Mouse (Mus musculus): ENCODE results near the gene Pdzd8.

Pdzd8 gene

GRCm38 (mm10) chr19:59345658-59346283, at the start of gene Pdzd8:
Gene Pdzd8 (minus strand): TSS chr19:59345780.
- CTCF ChIA-PET = interaction anchor here in 1 of 4 experiments (1.8 kb wide), 1 partner anchor 106 kb away, joined by 6 read pairs; no protein-coding TSS in a partner anchor

GRCm38 (mm10) chr19:59393777-59394441, 48.3 kb upstream of the Pdzd8 start:
- ChIA-PET CTCF (interaction anchor here in 1 of 4 experiments (1.0 kb wide), 1 partner anchor 154 kb away, joined by 3 read pairs; no protein-coding TSS in a partner anchor), POLR2A (no interaction called here)

More at GRCm38 (mm10) chr19:59345658-59346283, at the start of gene Pdzd8:
- POLR2A ChIA-PET = interaction anchor here in 2 of 4 experiments (1.6 to 1.8 kb wide), 2 partner anchors 10 to 82 kb away, joined by 4 to 7 read pairs; no protein-coding TSS in a partner anchor

DNA sequence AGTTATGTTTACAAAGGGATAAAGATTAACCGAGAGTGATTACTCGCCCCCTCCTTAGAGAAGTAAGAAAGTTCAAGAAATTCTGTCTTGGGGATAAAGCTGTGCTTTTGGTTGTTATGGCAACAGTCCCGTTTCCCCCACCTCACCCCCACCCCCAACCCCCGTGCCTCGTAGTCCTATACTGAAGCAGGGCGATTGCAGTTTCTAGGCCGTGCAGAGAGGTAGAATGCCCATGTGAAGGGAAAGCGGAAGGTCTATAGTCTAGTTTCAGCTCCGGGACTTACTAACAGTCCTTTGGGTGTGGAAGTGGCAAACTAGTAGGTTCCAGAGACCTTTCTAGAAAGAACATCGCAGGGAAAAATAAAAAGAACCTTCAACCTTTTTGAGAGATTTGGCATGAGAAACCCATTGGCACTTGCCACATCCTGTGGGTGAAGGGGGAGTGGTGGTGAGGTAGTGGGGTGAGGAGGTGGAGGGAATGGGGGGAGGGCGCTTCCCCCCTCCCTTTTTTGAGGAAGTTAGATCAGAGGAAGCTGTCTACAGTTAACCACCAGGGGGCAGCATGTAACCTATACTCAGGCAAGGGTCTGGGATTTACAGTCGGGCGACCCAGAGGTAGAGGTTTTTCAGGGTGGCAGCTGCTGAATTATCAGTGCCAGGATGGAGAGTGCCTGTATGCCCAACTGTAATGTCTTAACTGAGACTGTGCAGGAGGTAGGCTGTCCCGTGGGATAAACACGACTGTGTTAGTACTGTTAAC, 43.4 kb upstream of the Pdzd8 start:
- ChIA-PET CTCF (interaction anchor here in 3 of 4 experiments (0.6 to 3.3 kb wide), 25 partner anchors 8 to 952 kb away, joined by 3 to 17 read pairs (median 4); no protein-coding TSS in a partner anchor), POLR2A (interaction anchor here in 1 of 4 experiments (0.6 kb wide), 1 partner anchor 776 kb away, joined by 5 read pairs; no protein-coding TSS in a partner anchor)

- CTCF ChIA-PET = interaction anchor here (0.6 to 3.3 kb wide), 14 partner anchors 8 to 952 kb away, joined by 3 to 17 read pairs (median 4); no protein-coding TSS in a partner anchor
- POLR2A ChIA-PET = interaction anchor here in 1 of 4 experiments (1.3 kb wide), 1 partner anchor 22 kb away, joined by 5 read pairs; no protein-coding TSS in a partner anchor
Observed at GRCm38 (mm10) chr19:59388399-59388798, 42.8 kb upstream of the Pdzd8 start.

GRCm38 (mm10) chr19:59387178-59387577, 41.6 kb upstream of the Pdzd8 start:
- POLR2A ChIA-PET = interaction anchor here in 1 of 4 experiments (0.5 to 1.3 kb wide), 2 partner anchors 14 to 23 kb away, joined by 3 to 5 read pairs; no protein-coding TSS in a partner anchor
- CTCF ChIA-PET = interaction anchor here (1.0 to 3.3 kb wide), 7 partner anchors 13 to 954 kb away, joined by 3 to 17 read pairs (median 4); no protein-coding TSS in a partner anchor

GRCm38 (mm10) chr19:59384582-59385495, 39.3 kb upstream of the Pdzd8 start:
- ChIA-PET POLR2A (interaction anchor here in 1 of 4 experiments (0.6 kb wide), 1 partner anchor 82 kb away, joined by 4 read pairs; no protein-coding TSS in a partner anchor), CTCF (interaction anchor here in 1 of 4 experiments (1.8 kb wide), 1 partner anchor 9 kb away, joined by 4 read pairs; no protein-coding TSS in a partner anchor)

GRCm38 (mm10) chr19:59382416-59382917, 36.9 kb upstream of the Pdzd8 start:
- ChIA-PET CTCF (interaction anchor here in 1 of 4 experiments (1.2 kb wide), 1 partner anchor 143 kb away, joined by 7 read pairs; no protein-coding TSS in a partner anchor), POLR2A (no interaction called here)

DNA sequence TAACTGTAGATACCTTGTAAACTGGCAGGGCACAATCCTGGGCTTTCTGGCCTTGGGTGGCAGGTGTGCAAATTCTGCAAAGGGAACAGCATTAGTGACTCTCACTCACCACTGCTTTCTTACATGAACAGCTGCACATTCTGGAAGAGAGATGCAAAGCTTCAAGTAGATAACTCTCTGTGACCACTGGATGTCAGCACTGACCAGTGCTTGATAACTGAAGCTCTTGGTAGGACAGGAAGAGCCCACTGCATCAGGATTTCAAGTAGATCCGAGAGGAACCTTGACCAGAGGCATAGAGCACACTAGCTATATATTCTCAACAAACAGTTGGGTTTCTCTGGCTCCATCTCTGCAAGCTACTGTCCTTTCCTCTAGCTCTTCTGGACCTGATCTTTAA, 34.4 kb upstream of the Pdzd8 start:
- ChIA-PET POLR2A (interaction anchor here in 1 of 4 experiments (0.7 kb wide), 1 partner anchor 1989 kb away, joined by 8 read pairs; no protein-coding TSS in a partner anchor), CTCF (interaction anchor here (0.5 to 1.7 kb wide), 7 partner anchors 8 to 960 kb away, joined by 3 to 11 read pairs (median 3); no protein-coding TSS in a partner anchor)

DNA sequence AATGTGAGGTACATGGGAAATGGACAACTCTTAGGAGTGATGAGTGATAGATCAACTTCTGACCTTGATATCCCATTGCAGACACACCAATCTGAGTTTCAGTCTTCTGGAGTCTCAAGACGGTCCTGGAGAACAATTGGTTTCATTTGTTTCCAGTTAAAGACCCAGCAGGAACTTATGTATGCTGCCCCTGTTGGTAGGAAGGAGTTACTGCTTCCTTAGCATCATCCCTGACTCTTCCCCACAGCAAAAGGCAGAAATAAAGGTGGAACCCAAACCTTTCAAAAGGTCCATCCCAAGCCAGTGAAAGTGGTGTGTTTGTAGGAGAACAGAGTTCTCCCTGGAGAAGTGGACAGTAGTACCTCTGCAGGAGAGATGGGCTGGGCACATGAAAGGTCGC, 30.9 kb upstream of the Pdzd8 start:
- ChIA-PET CTCF (interaction anchor here in 1 of 4 experiments (1.9 kb wide), 1 partner anchor 9 kb away, joined by 4 read pairs; no protein-coding TSS in a partner anchor), POLR2A (no interaction called here)

DNA sequence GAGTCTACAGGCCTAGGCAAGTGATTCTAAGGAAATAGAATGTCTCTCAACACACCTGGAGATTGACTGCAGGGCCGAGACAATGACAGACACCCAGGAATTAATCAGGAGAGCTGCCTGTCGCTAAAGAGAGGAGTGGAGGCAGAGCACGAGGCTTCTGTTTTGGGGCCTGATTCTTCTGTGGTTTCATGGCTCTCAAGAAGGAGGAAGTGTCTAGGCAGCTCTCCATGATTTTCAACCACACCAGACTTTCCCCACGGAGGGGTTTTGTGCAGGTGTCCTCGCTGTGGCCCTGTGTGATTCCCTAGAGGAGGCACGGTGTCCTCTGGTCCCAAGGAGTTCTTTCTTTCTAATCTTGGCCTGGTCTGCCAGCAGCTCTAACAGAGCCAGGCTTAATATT, 29.4 kb upstream of the Pdzd8 start:
- ChIA-PET POLR2A (no interaction called here), CTCF (interaction anchor here in 1 of 4 experiments (1.9 kb wide), 1 partner anchor 11 kb away, joined by 4 read pairs; no protein-coding TSS in a partner anchor)

DNA sequence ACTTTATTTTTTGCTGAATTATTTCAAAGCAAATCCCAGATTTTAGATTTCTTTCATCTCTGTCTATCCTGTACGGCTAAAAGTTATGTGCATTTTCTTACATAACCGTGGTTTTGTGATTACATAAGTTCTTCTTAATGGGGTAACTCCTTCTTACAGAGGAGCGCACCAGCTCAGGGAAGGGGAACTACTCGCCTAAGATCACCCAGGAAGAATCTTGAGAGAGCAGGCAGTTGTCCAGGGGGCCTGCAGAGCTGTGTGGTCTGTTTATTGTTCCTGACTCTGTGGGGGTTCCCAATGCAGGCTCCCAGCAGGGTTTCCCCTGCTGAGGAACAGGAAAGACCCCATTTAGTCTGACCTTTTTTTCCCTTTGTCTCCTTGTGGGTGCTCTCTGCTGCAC, 27.3 kb upstream of the Pdzd8 start:
- ChIA-PET CTCF (no interaction called here), POLR2A (interaction anchor here in 1 of 4 experiments (0.7 kb wide), 1 partner anchor 15 kb away, joined by 3 read pairs; no protein-coding TSS in a partner anchor)

GRCm38 (mm10) chr19:59371016-59371415, 25.4 kb upstream of the Pdzd8 start:
- ChIA-PET CTCF (no interaction called here), POLR2A (no interaction called here)

- POLR2A ChIA-PET = no interaction called here
- CTCF ChIA-PET = interaction anchor here in 3 of 4 experiments (0.5 to 0.9 kb wide), 3 partner anchors 9 to 130 kb away, joined by 3 to 4 read pairs (median 3); no protein-coding TSS in a partner anchor
Observed at GRCm38 (mm10) chr19:59367892-59368291, 22.3 kb upstream of the Pdzd8 start.

DNA sequence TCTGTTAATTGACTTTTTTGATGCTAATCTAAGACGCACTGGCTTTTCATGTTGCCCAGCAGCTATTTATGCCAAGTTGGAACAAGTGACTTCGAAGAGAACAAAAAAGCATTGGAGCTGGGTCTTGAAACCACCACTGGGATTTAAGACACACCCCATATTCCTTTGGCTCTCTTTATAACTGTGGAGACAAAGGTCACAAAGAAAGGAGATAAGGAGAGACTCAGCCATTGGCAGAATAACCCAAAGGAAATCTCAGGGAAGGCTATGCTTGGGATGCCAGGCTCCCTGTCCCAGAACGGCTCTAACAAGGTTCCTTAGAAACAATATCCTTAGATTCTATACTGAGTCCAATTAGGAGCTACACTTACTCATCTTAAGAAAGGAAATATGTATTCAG, 21.1 kb upstream of the Pdzd8 start:
- CTCF ChIA-PET = interaction anchor here in 1 of 4 experiments (0.6 kb wide), 1 partner anchor 1398 kb away, joined by 3 read pairs; no protein-coding TSS in a partner anchor

DNA sequence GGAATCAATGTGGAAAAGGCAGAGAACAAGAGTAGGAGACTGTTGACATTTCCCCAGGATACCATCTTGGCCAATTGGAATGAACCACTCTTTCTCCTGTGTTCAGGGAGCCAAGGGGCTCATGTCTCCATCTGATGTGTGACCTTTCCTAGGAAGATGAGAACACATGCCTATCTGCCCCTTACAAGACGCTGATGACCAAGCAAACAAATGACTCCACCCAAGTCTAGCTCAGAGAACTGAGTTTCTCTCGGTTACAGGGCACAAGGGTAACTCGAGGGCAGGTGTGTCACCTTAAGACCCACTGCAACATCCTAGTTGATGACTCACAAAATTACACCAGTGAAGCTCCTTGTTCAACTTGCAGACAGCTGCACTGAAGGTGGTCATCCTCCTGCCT, 18.1 kb upstream of the Pdzd8 start:
- ChIA-PET POLR2A (interaction anchor here in 1 of 4 experiments (0.6 kb wide), 1 partner anchor 14 kb away, joined by 4 read pairs; no protein-coding TSS in a partner anchor), CTCF (no interaction called here)

More for the DNA sequence above, 21.1 kb upstream of the Pdzd8 start:
- POLR2A ChIA-PET = interaction anchor here in 2 of 4 experiments (0.6 kb wide), 2 partner anchors 858 to 1214 kb away, joined by 6 to 12 read pairs; partner anchors contain the start of gene Cacul1 (in 1 of the 2)

DNA sequence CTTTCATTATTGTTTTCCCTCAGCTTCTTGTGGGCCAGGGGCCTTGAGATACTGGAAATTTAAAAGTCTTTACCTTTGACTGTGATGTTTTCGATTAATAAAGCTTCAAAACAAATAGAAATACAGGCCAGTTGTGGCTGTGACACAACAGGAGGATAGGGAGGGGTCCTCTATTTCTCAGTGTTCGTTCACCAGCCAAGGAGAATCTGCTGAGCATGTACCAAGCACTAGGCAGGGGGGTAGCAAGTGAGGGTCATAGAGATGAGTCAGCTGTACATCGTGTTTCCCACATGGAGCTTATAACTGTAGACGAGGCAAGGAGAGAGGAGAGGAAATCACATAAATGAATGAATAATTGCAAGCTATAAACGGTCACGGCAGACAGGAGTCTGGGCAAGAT, 17.1 kb upstream of the Pdzd8 start:
- POLR2A ChIA-PET = interaction anchor here in 1 of 4 experiments (0.6 to 1.3 kb wide), 2 partner anchors 12 to 21 kb away, joined by 3 to 4 read pairs; no protein-coding TSS in a partner anchor
- CTCF ChIA-PET = no interaction called here

GRCm38 (mm10) chr19:59360486-59360896, 14.9 kb upstream of the Pdzd8 start:
- CTCF ChIA-PET = interaction anchor here in 2 of 4 experiments (0.5 to 1.7 kb wide), 3 partner anchors 29 to 121 kb away, joined by 3 to 4 read pairs (median 4); no protein-coding TSS in a partner anchor
- POLR2A ChIA-PET = interaction anchor here in 1 of 4 experiments (0.5 kb wide), 1 partner anchor 1949 kb away, joined by 3 read pairs; no protein-coding TSS in a partner anchor
